Comparison of ENCODE assay signal across 28 mouse cellular contexts in genomic region chr3:83878801-83879200, GRCm38 (mm10). TPM values are rescaled to one million over a fixed set of nuclear protein-coding genes. Genes with fewer than 3 reads are reported as not detected.
DNase-seq lines count a peak whose midpoint lies in the region; ATAC-seq lines count a peak whose summit lies in the region.
"Had no signal": no experiment of that assay in that cellular context is flagged by ENCODE, and none has a peak within 500 bp of the region (broad histone marks: within the 10 kb centered on the region; RNA-seq: fewer than 3 reads in every experiment).

No protein-coding gene starts in this region.

- WGBS in midbrain, embryonic 11.5 days, result 89% methylated on average over 4 of the region's 4 CpGs
- 95% methylated on average over 4 of the region's 4 CpGs for WGBS in midbrain, embryonic 13.5 days

- no peak overlapping the region for H3K27ac ChIP-seq in midbrain, embryonic 11.5 days (ENCODE audit: low read depth, low read length)
- no peak overlapping the region for H3K27ac ChIP-seq in midbrain, embryonic 13.5 days
- H3K27ac ChIP-seq: embryonic facial prominence, embryonic 13.5 days; embryonic facial prominence, embryonic 15.5 days; forebrain, embryonic 10.5 days; forebrain, embryonic 12.5 days had no signal

- no peaks in the 10 kb centered on the region for H3K4me1 ChIP-seq in midbrain, embryonic 11.5 days (ENCODE audit: control insufficient read depth, insufficient read depth, low read length)
- no peaks in the 10 kb centered on the region for H3K4me1 ChIP-seq in midbrain, embryonic 13.5 days (replicated peaks)
- H3K4me1 ChIP-seq: embryonic facial prominence, embryonic 13.5 days; embryonic facial prominence, embryonic 15.5 days; forebrain, embryonic 10.5 days; forebrain, embryonic 12.5 days had no signal

- H3K36me3 ChIP-seq in midbrain, embryonic 11.5 days (ENCODE audit: control insufficient read depth, insufficient read depth, low read length), result no peaks in the 10 kb centered on the region
- H3K36me3 ChIP-seq in midbrain, embryonic 13.5 days, result no peaks in the 10 kb centered on the region
- H3K36me3 ChIP-seq: embryonic facial prominence, embryonic 13.5 days; embryonic facial prominence, embryonic 15.5 days; forebrain, embryonic 10.5 days; forebrain, embryonic 12.5 days; G1E had no signal

- 0 out of 2 replicates have a peak, but pooled peaks cover 2% of the 10 kb centered on the region for H3K9me3 ChIP-seq in midbrain, embryonic 11.5 days (ENCODE audit: control insufficient read depth, low read length)
- no peaks in the 10 kb centered on the region for H3K9me3 ChIP-seq in midbrain, embryonic 13.5 days
- H3K9me3 ChIP-seq: embryonic facial prominence, embryonic 15.5 days; forebrain, embryonic 10.5 days; forebrain, embryonic 12.5 days; G1E had no signal

- H3K9ac ChIP-seq in midbrain, embryonic 11.5 days (ENCODE audit: low read length), result no peak overlapping the region
- H3K9ac ChIP-seq in midbrain, embryonic 13.5 days (replicated peaks), result no peak overlapping the region
- H3K9ac ChIP-seq: embryonic facial prominence, embryonic 13.5 days; embryonic facial prominence, embryonic 15.5 days; forebrain, embryonic 12.5 days had no signal

- no peak overlapping the region for H3K4me2 ChIP-seq in midbrain, embryonic 11.5 days
- H3K4me2 ChIP-seq in midbrain, embryonic 13.5 days (replicated peaks), result no peak overlapping the region
- H3K4me2 ChIP-seq: embryonic facial prominence, embryonic 13.5 days; embryonic facial prominence, embryonic 15.5 days; forebrain, embryonic 12.5 days had no signal

- H3K4me3 ChIP-seq in midbrain, embryonic 11.5 days (ENCODE audit: low read depth, low read length), result no peak overlapping the region
- no peak overlapping the region for H3K4me3 ChIP-seq in midbrain, embryonic 13.5 days (replicated peaks)
- H3K4me3 ChIP-seq: embryonic facial prominence, embryonic 13.5 days; embryonic facial prominence, embryonic 15.5 days; erythroblast, embryonic 14.5 days; forebrain, embryonic 10.5 days; forebrain, embryonic 12.5 days had no signal

- DNase-seq in midbrain, embryonic 11.5 days (ENCODE audit: low spot score, missing footprints), result peak; percentile 17
- DNase-seq in R1 (ENCODE audit: low read depth, low spot score), result peak; percentile 71
- no peak for DNase-seq in right cerebral cortex, postnatal 10 days (ENCODE audit: low spot score in 2 of 2)
- no peak for DNase-seq in adipocyte (ENCODE audit: low spot score)
- DNase-seq: adrenal gland, adult 2 months; adrenal gland, postnatal 10 days; adrenal gland, postnatal 25 days; B cell, adult 2 months; cerebellum, adult 11 months; cerebellum, adult 18-20 months; cerebellum, adult 8-10 months; cerebellum, adult 9-11 months; cerebellum, postnatal 14 days; cerebellum, postnatal 36 days; embryo, embryonic 11 days had no signal

- ATAC-seq in midbrain, embryonic 11.5 days (ENCODE audit: low FRiP score), result no peak
- no peak for ATAC-seq in midbrain, embryonic 13.5 days
- ATAC-seq: activated CD4-positive, CD25-positive, alpha-beta regulatory T cell, adult 4 months; CD4-positive, CD25-positive, alpha-beta regulatory T cell, adult 4 months; forebrain, embryonic 14.5 days; forebrain, embryonic 16.5 days; Patski had no signal

- H3K27me3 ChIP-seq in midbrain, embryonic 11.5 days (ENCODE audit: control insufficient read depth, insufficient read depth, low read length), result no peaks in the 10 kb centered on the region
- no peaks in the 10 kb centered on the region for H3K27me3 ChIP-seq in midbrain, embryonic 13.5 days
- H3K27me3 ChIP-seq: CH12.LX; embryonic facial prominence, embryonic 13.5 days; embryonic facial prominence, embryonic 15.5 days; forebrain, embryonic 12.5 days; Patski had no signal

RNA-seq across cellular contexts. Expression of gene Tlr2, which starts 37.2 kb away (rescaled TPM):
- 1.7 and 1.8 TPM in 2 replicates for polyA plus RNA-seq in midbrain, embryonic 11.5 days (2014; fragmentation: Nextera tagmentation; extraction: Ambion mirVana)
- 0.63 and 0.79 TPM in 2 replicates for polyA plus RNA-seq in midbrain, embryonic 13.5 days (2015; fragmentation: Nextera tagmentation; extraction: Ambion mirVana)
- polyA plus RNA-seq: erythroblast, embryonic 14.5 days; G1E had no signal

Comparison
In these comparisons a context has a peak if more than half of its experiments do, and no peak if none do; other contexts are left out.
1. DNase-seq: peak in midbrain, embryonic 11.5 days (single experiment) and R1 (single experiment); none in right cerebral cortex, postnatal 10 days (0 of 2) and adipocyte (single experiment).